Mouse (Mus musculus): ENCODE measurements at regions not wholly inside any gene's neighbourhood (a gene's known extent, or its start where the extent isn't known, plus 50 kb on each side); places are given as distances from the start of the nearest gene placed in this dataset.

DNA sequence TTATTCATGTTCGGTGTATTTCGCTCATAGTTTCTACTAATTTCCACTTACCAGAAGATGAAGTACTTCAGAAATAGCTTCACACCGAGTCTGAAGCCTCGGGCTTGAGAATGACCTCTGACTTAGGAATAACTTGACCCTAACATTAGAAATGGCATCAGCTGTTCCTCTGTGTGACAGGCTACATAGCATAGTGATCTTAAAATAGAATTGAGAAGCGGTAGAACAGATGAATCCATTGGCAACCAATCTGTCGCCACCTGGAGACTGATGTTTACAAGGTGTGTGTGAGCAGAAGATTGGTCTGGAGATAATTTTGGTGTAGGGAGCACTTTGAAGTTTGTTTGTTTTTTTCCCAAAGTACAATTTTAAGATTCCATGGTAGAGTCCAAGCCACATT lies 60.9 kb upstream of the Ahi1 start:
- 39% methylated on average over 6 of the region's 6 CpGs for WGBS
- Histone ChIP-seq H3K9ac (ENCODE audit: low read length) (no peak overlapping the region), H3K36me3 (ENCODE audit: control insufficient read depth, insufficient read depth) (no peaks in the 10 kb centered on the region), H3K4me2 (ENCODE audit: low read depth, low read length) (no peak overlapping the region), H3K4me1 (ENCODE audit: control insufficient read depth, insufficient read depth, low read length) (0 out of 2 replicates have a peak, but pooled peaks cover 2% of the 10 kb centered on the region), H3K4me3 (ENCODE audit: low read length) (no peak overlapping the region), H3K27me3 (ENCODE audit: control insufficient read depth, insufficient read depth, low read length) (no peaks in the 10 kb centered on the region), H3K9me3 (replicated peaks; ENCODE audit: control insufficient read depth, low read length) (no peaks in the 10 kb centered on the region), H3K27ac (ENCODE audit: low read length) (no peak overlapping the region)
- no peak for ATAC-seq (replicated peaks; ENCODE audit: extremely low read depth, insufficient read depth, low FRiP score)

DNA sequence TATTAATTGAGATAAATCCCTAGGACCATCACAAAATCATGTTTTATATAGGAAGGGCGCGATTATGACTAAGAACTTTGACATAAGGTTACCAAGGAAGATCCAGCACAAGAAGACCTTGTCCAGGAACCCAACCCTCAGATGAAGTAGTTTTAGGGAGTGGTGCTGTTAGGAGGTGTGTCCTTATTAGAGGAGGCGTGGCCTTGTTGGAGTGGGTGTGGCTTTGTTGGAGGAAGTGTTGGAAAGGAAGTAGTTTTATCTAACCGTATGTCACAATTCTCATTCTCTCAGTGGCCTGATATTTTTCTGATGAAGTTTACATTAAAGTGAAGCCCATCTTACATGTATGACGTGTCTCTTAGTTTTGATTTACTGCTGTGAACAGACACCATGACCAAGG lies 68.7 kb upstream of the Ahi1 start:
- Histone ChIP-seq H3K4me1 (ENCODE audit: control insufficient read depth, insufficient read depth, low read length) (no peaks in the 10 kb centered on the region), H3K27me3 (ENCODE audit: control insufficient read depth, insufficient read depth, low read length) (no peaks in the 10 kb centered on the region), H3K4me3 (ENCODE audit: low read length) (no peak overlapping the region), H3K27ac (ENCODE audit: low read length) (no peak overlapping the region), H3K9me3 (replicated peaks; ENCODE audit: control insufficient read depth, low read length) (no peaks in the 10 kb centered on the region), H3K4me2 (ENCODE audit: low read depth, low read length) (no peak overlapping the region), H3K9ac (ENCODE audit: low read length) (no peak overlapping the region), H3K36me3 (ENCODE audit: control insufficient read depth, insufficient read depth) (no peaks in the 10 kb centered on the region)
- 82% methylated on average over 5 of the region's 5 CpGs for WGBS
- no peak for ATAC-seq (replicated peaks; ENCODE audit: extremely low read depth, insufficient read depth, low FRiP score)

DNA sequence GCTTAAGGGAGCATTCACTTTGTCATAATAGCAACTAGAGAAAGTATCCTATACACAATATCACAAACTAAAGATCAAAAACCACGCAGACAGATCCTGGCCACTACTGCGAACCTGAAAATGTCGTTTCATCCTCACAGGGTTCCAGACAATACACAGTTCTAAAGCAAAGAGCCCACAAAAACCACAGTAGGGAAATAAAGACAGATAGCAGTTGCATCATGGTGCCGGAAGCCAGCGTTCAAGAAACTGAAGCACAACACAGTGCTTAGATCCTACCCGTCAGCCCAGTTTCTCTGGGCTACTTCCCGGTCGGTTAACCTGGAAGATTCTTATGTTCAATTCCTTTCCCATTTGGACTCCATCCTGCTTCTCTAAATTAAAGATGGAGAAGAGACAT lies 69.7 kb upstream of the Ahi1 start:
- ATAC-seq (replicated peaks; ENCODE audit: extremely low read depth, insufficient read depth, low FRiP score) = no peak
- WGBS = 86% methylated on average over 8 of the region's 8 CpGs
- no peaks in the 10 kb centered on the region for H3K4me1 ChIP-seq (ENCODE audit: control insufficient read depth, insufficient read depth, low read length)
- no peak overlapping the region for H3K9ac ChIP-seq (ENCODE audit: low read length)
- H3K27me3 ChIP-seq (ENCODE audit: control insufficient read depth, insufficient read depth, low read length) = no peaks in the 10 kb centered on the region
- no peaks in the 10 kb centered on the region for H3K9me3 ChIP-seq (replicated peaks; ENCODE audit: control insufficient read depth, low read length)
- no peak overlapping the region for H3K4me3 ChIP-seq (ENCODE audit: low read length)
- H3K4me2 ChIP-seq (ENCODE audit: low read depth, low read length) = no peak overlapping the region
- no peak overlapping the region for H3K27ac ChIP-seq (ENCODE audit: low read length)
- H3K36me3 ChIP-seq (ENCODE audit: control insufficient read depth, insufficient read depth) = no peaks in the 10 kb centered on the region

DNA sequence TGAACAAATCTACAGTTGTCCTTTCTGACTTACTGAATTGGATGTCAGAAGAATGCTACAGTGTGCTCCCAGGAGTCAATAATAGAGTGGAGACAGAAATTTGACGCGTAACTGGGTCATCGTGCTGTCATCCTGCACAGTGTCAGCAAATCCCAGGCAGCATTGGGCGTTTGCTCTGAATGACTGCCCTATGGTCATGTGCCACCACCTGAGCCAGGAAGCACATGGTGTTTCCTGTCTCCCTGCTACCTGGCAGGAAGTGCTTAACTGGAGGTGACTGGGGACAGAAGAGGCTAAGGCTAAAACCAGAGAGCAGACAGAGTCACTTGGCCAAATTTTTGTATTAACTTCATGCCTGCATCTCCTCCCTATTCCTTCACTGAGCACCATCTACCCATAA lies 72.1 kb upstream of the Ahi1 start:
- no peaks in the 10 kb centered on the region for H3K9me3 ChIP-seq (replicated peaks; ENCODE audit: control insufficient read depth, low read length)
- no peak overlapping the region for H3K27ac ChIP-seq (ENCODE audit: low read length)
- H3K27me3 ChIP-seq (ENCODE audit: control insufficient read depth, insufficient read depth, low read length) = no peaks in the 10 kb centered on the region
- no peak overlapping the region for H3K4me3 ChIP-seq (ENCODE audit: low read length)
- H3K4me2 ChIP-seq (ENCODE audit: low read depth, low read length) = no peak overlapping the region
- no peak for ATAC-seq (replicated peaks; ENCODE audit: extremely low read depth, insufficient read depth, low FRiP score)
- H3K36me3 ChIP-seq (ENCODE audit: control insufficient read depth, insufficient read depth) = no peaks in the 10 kb centered on the region
- no peaks in the 10 kb centered on the region for H3K4me1 ChIP-seq (ENCODE audit: control insufficient read depth, insufficient read depth, low read length)
- 79% methylated on average over 4 of the region's 4 CpGs for WGBS
- no peak overlapping the region for H3K9ac ChIP-seq (ENCODE audit: low read length)

DNA sequence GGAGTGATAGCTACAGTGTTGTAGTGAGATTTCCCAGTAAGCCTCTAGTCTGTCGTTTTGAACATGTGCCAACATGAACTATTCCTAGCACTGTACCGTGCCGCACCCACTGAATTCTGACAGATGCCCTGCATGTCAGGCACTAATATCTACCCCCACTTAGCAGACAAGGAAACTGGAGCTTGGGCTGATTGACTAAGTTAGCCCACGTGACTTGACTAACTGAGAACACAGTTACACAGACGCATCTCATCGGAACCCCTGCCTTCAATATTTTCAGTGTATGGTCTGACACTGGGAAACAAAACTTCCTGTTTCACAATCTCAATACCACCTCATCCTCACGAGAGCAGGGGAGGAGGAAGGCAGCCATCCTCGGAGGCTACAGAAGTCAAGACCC lies 72.9 kb upstream of the Ahi1 start:
- Histone ChIP-seq H3K9me3 (replicated peaks; ENCODE audit: control insufficient read depth, low read length) (no peaks in the 10 kb centered on the region), H3K4me1 (ENCODE audit: control insufficient read depth, insufficient read depth, low read length) (no peaks in the 10 kb centered on the region), H3K36me3 (ENCODE audit: control insufficient read depth, insufficient read depth) (no peaks in the 10 kb centered on the region), H3K4me2 (ENCODE audit: low read depth, low read length) (peak overlapping the region; percentile 16; the same call in 1 of the 2 replicates), H3K4me3 (ENCODE audit: low read length) (no peak overlapping the region), H3K27ac (ENCODE audit: low read length) (no peak overlapping the region), H3K27me3 (ENCODE audit: control insufficient read depth, insufficient read depth, low read length) (no peaks in the 10 kb centered on the region), H3K9ac (ENCODE audit: low read length) (no peak overlapping the region)
- WGBS = 34% methylated on average over 8 of the region's 8 CpGs
- peak; percentile 79 for ATAC-seq (replicated peaks; ENCODE audit: extremely low read depth, insufficient read depth, low FRiP score)

DNA sequence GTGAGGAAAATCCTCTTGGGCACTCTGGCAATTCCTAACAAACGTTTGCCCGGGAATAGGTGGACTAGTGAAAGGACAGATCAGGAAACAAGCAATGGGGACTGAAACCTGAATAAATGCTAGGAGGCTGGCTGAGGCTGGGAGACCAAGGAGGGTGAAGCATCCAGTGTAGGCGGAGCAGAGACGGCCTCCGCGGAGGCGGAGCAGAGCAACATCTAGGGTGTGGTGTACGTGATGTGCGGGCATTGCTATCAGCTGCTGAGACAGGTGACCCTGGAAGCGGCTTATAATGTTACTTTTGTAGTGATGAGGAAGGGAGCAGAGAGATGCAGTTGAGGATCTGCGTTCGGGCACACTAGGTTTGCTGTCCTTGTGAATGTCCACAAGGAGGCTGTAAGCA lies 85.3 kb upstream of the Ahi1 start:
- no peaks in the 10 kb centered on the region for H3K9me3 ChIP-seq (replicated peaks; ENCODE audit: control insufficient read depth, low read length)
- H3K27me3 ChIP-seq (ENCODE audit: control insufficient read depth, insufficient read depth, low read length) = no peaks in the 10 kb centered on the region
- no peak overlapping the region for H3K27ac ChIP-seq (ENCODE audit: low read length)
- no peaks in the 10 kb centered on the region for H3K36me3 ChIP-seq (ENCODE audit: control insufficient read depth, insufficient read depth)
- no peaks in the 10 kb centered on the region for H3K4me1 ChIP-seq (ENCODE audit: control insufficient read depth, insufficient read depth, low read length)
- no peak overlapping the region for H3K4me3 ChIP-seq (ENCODE audit: low read length)
- WGBS = 80% methylated on average over 12 of the region's 12 CpGs
- no peak for ATAC-seq (replicated peaks; ENCODE audit: extremely low read depth, insufficient read depth, low FRiP score)
- no peak overlapping the region for H3K9ac ChIP-seq (ENCODE audit: low read length)
- no peak overlapping the region for H3K4me2 ChIP-seq (ENCODE audit: low read depth, low read length)

DNA sequence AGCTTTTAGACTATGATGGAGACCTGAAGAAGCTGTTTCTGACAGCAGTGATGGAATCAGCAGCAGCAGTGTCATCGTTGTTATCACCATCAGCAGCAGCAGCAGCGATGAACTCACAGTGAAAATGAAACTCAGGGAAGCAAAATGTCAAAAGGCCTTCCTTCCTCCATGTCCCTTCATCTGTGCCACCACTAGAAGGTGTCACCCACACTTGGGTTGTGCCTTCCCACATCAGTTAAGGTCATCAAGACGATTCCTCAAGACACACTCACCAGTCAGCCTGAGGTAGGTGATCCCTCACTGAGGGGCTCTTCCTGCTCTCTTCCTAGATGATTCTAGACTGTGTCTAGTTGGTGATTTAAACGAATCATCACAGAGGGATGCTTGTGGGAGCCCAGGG lies 87.3 kb upstream of the Ahi1 start:
- H3K9me3 ChIP-seq (replicated peaks; ENCODE audit: control insufficient read depth, low read length) = peaks cover 3% of the 10 kb centered on the region
- H3K36me3 ChIP-seq (ENCODE audit: control insufficient read depth, insufficient read depth) = no peaks in the 10 kb centered on the region
- no peaks in the 10 kb centered on the region for H3K4me1 ChIP-seq (ENCODE audit: control insufficient read depth, insufficient read depth, low read length)
- no peaks in the 10 kb centered on the region for H3K27me3 ChIP-seq (ENCODE audit: control insufficient read depth, insufficient read depth, low read length)
- H3K4me3 ChIP-seq (ENCODE audit: low read length) = no peak overlapping the region
- H3K4me2 ChIP-seq (ENCODE audit: low read depth, low read length) = no peak overlapping the region
- WGBS = 72% methylated on average over 4 of the region's 4 CpGs
- no peak for ATAC-seq (replicated peaks; ENCODE audit: extremely low read depth, insufficient read depth, low FRiP score)
- no peak overlapping the region for H3K9ac ChIP-seq (ENCODE audit: low read length)
- H3K27ac ChIP-seq (ENCODE audit: low read length) = no peak overlapping the region

DNA sequence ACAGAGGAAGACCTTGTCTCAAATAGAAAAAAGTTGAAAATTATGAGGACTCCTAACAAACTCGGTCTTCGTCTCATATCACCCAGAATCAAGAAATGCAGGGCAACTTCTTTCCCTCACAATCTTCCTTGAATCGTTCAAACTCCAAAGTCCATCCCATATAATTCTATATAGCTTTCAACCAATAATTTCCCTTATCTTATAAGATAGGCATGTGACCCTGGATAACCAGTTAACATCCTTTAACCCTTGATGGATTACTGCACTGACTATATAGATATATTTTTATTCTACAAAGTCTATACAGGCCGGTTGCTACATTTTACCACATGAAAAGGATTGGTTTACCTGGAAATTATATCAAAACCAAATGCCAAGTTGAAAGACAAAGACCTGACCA lies 94.9 kb upstream of the Ahi1 start:
- WGBS = 84% methylated on average over 4 of the region's 4 CpGs
- H3K4me1 ChIP-seq (ENCODE audit: control insufficient read depth, insufficient read depth, low read length) = peaks cover 5% of the 10 kb centered on the region; the same call in 1 of the 2 replicates
- H3K9me3 ChIP-seq (replicated peaks; ENCODE audit: control insufficient read depth, low read length) = peaks cover 3% of the 10 kb centered on the region
- no peaks in the 10 kb centered on the region for H3K27me3 ChIP-seq (ENCODE audit: control insufficient read depth, insufficient read depth, low read length)
- H3K4me3 ChIP-seq (ENCODE audit: low read length) = no peak overlapping the region
- no peak for ATAC-seq (replicated peaks; ENCODE audit: extremely low read depth, insufficient read depth, low FRiP score)
- no peak overlapping the region for H3K27ac ChIP-seq (ENCODE audit: low read length)
- H3K4me2 ChIP-seq (ENCODE audit: low read depth, low read length) = no peak overlapping the region
- H3K9ac ChIP-seq (ENCODE audit: low read length) = no peak overlapping the region
- H3K36me3 ChIP-seq (ENCODE audit: control insufficient read depth, insufficient read depth) = no peaks in the 10 kb centered on the region

DNA sequence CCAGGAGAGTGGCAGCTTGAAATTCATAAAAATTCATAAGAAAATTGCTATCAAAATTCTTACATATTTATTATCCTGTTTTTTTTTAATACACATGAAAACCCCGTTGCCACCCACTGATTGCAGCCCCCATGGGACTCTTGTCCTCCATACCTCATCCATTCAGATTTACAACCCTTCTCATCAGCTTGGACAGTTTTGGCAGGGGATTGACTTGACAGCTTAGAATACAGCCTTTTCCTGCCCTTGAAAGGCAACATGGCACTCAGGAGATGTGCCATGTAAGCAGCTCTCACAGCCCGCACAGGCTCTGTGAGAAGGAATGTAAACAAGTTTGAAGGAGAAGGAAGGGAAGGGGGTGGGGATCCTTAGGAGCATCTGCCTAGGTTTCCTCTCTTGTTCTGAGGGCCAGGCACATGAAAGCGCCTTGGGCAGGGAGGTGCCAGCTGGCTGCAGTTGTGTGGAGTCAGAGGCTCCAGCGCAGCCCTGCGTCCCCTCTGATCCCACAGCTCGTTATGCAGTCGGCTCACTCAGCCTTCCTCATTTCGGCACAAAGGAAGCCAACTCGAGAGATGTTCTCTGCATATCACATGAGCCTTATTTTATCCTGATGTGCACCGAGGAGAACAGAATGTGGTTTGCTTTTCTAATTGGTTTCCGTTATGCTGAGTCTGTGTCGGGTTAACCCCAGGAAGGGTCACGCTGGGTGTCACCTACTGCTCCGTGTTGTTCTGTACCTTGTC lies 97.6 kb upstream of the Ahi1 start:
- Histone ChIP-seq H3K27ac (ENCODE audit: low read length) (no peak overlapping the region), H3K4me2 (ENCODE audit: low read depth, low read length) (peak overlapping the region; percentile 43), H3K9me3 (replicated peaks; ENCODE audit: control insufficient read depth, low read length) (no peaks in the 10 kb centered on the region), H3K4me1 (ENCODE audit: control insufficient read depth, insufficient read depth, low read length) (peaks cover 5% of the 10 kb centered on the region; the same call in 1 of the 2 replicates), H3K9ac (ENCODE audit: low read length) (peak overlapping the region; percentile 33; the same call in 1 of the 2 replicates), H3K36me3 (ENCODE audit: control insufficient read depth, insufficient read depth) (no peaks in the 10 kb centered on the region), H3K4me3 (ENCODE audit: low read length) (peak overlapping the region; percentile 12; the same call in 1 of the 2 replicates), H3K27me3 (ENCODE audit: control insufficient read depth, insufficient read depth, low read length) (no peaks in the 10 kb centered on the region)
- 25% methylated on average over 14 of the region's 14 CpGs for WGBS
- no peak for ATAC-seq (replicated peaks; ENCODE audit: extremely low read depth, insufficient read depth, low FRiP score)
